Mouse (Mus musculus): ENCODE measurements at regions not wholly inside any gene's neighbourhood (a gene's known extent, or its start where the extent isn't known, plus 50 kb on each side); places are given as distances from the start of the nearest gene placed in this dataset.
A peak's percentile ranks its signal among the peaks of the same experiment; 100 is the strongest.

- no peaks in the 10 kb centered on the region for H3K27me3 ChIP-seq (ENCODE audit: insufficient read depth, low read length)
- no peak overlapping the region for H3K4me3 ChIP-seq (ENCODE audit: low read depth, low read length)
- no peaks in the 10 kb centered on the region for H3K9me3 ChIP-seq (ENCODE audit: low read length)
- no peak overlapping the region for H3K4me2 ChIP-seq (ENCODE audit: low read depth)
- no peaks in the 10 kb centered on the region for H3K4me1 ChIP-seq (ENCODE audit: insufficient read depth)
- ATAC-seq, result no peak
- H3K27ac ChIP-seq (ENCODE audit: low read depth, low read length), result no peak overlapping the region
- no peaks in the 10 kb centered on the region for H3K36me3 ChIP-seq (ENCODE audit: insufficient read depth)
- H3K9ac ChIP-seq, result no peak overlapping the region
- WGBS, result 85% methylated on average over 11 of the region's 11 CpGs
- DNase-seq, result no peak
- no peak for TF ChIP-seq CTCF (IDR thresholded peaks at IDR 0.05; ENCODE audit: low read depth)
Observed at GRCm38 (mm10) chr19:32952928-32953687, 195.8 kb downstream of the Pten start.

DNA sequence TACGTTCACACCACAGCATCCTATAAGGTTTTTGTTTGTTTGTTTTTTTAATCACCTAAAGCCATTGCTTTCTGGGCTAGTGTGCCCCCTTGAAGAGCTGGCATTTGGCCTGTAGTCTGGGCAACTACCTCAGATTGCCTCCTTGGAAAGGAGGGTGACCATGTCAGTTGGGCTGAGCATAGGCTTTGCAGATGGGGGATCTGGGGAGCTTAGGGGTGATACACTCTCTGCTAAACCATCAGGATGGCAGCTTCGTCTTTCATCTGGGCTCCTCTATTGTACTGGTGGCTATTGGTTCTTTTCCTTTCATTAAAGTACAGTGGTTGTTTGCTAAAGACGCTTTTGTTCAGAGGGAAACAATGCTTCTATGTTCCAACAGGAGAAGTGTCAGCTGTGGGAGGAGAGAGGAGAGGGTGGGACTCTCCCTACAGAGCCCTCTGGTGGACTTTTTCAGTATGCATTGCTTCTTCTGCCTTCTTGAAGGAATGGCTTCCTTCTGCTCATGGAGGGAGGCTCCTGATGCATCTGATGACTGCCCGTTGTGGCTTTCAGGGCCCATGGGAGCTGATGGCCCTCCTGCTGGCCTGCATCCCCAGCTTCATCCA, 196.8 kb downstream of the Pten start:
- TF ChIP-seq CTCF (IDR thresholded peaks at IDR 0.05; ENCODE audit: low read depth), result peak; percentile 44
- Histone ChIP-seq H3K9me3 (ENCODE audit: low read length) (no peaks in the 10 kb centered on the region), H3K27me3 (ENCODE audit: insufficient read depth, low read length) (no peaks in the 10 kb centered on the region), H3K4me2 (ENCODE audit: low read depth) (no peak overlapping the region), H3K9ac (no peak overlapping the region), H3K4me1 (ENCODE audit: insufficient read depth) (no peaks in the 10 kb centered on the region), H3K4me3 (ENCODE audit: low read depth, low read length) (no peak overlapping the region), H3K27ac (ENCODE audit: low read depth, low read length) (no peak overlapping the region), H3K36me3 (ENCODE audit: insufficient read depth) (no peaks in the 10 kb centered on the region)
- WGBS, result 40% methylated on average over 4 of the region's 4 CpGs
- ATAC-seq (peak; percentile 43; the same call in 1 of the 2 replicates), DNase-seq (peak; percentile 16)

GRCm38 (mm10) chr19:32954942-32955341, 197.6 kb downstream of the Pten start:
- ATAC-seq (no peak), DNase-seq (no peak)
- no peak overlapping the region for H3K9ac ChIP-seq
- H3K27me3 ChIP-seq (ENCODE audit: insufficient read depth, low read length), result no peaks in the 10 kb centered on the region
- no peaks in the 10 kb centered on the region for H3K4me1 ChIP-seq (ENCODE audit: insufficient read depth)
- TF ChIP-seq CTCF (IDR thresholded peaks at IDR 0.05; ENCODE audit: low read depth), result no peak
- H3K36me3 ChIP-seq (ENCODE audit: insufficient read depth), result no peaks in the 10 kb centered on the region
- WGBS, result 98% methylated on average over 3 of the region's 3 CpGs
- no peak overlapping the region for H3K27ac ChIP-seq (ENCODE audit: low read depth, low read length)
- no peaks in the 10 kb centered on the region for H3K9me3 ChIP-seq (ENCODE audit: low read length)
- no peak overlapping the region for H3K4me2 ChIP-seq (ENCODE audit: low read depth)
- no peak overlapping the region for H3K4me3 ChIP-seq (ENCODE audit: low read depth, low read length)

GRCm38 (mm10) chr19:32956143-32956915, 199.0 kb downstream of the Pten start:
- Histone ChIP-seq H3K36me3 (ENCODE audit: insufficient read depth) (no peaks in the 10 kb centered on the region), H3K4me1 (ENCODE audit: insufficient read depth) (no peaks in the 10 kb centered on the region), H3K9me3 (ENCODE audit: low read length) (no peaks in the 10 kb centered on the region), H3K27ac (ENCODE audit: low read depth, low read length) (no peak overlapping the region), H3K4me3 (ENCODE audit: low read depth, low read length) (no peak overlapping the region), H3K4me2 (ENCODE audit: low read depth) (peak overlapping the region; percentile 27), H3K9ac (no peak overlapping the region), H3K27me3 (ENCODE audit: insufficient read depth, low read length) (no peaks in the 10 kb centered on the region)
- ATAC-seq (no peak), DNase-seq (no peak)
- TF ChIP-seq CTCF (IDR thresholded peaks at IDR 0.05; ENCODE audit: low read depth), result no peak
- WGBS, result 5% methylated on average over 9 of the region's 9 CpGs

GRCm38 (mm10) chr19:32956916-32957558, 199.7 kb downstream of the Pten start:
- Histone ChIP-seq H3K27ac (ENCODE audit: low read depth, low read length) (no peak overlapping the region), H3K9ac (no peak overlapping the region), H3K27me3 (ENCODE audit: insufficient read depth, low read length) (no peaks in the 10 kb centered on the region), H3K36me3 (ENCODE audit: insufficient read depth) (no peaks in the 10 kb centered on the region), H3K4me1 (ENCODE audit: insufficient read depth) (no peaks in the 10 kb centered on the region), H3K4me3 (ENCODE audit: low read depth, low read length) (no peak overlapping the region), H3K9me3 (ENCODE audit: low read length) (no peaks in the 10 kb centered on the region), H3K4me2 (ENCODE audit: low read depth) (peak overlapping the region; percentile 27)
- ATAC-seq (no peak), DNase-seq (no peak)
- no peak for TF ChIP-seq CTCF (IDR thresholded peaks at IDR 0.05; ENCODE audit: low read depth)
- 6% methylated on average over 13 of the region's 13 CpGs for WGBS

DNA sequence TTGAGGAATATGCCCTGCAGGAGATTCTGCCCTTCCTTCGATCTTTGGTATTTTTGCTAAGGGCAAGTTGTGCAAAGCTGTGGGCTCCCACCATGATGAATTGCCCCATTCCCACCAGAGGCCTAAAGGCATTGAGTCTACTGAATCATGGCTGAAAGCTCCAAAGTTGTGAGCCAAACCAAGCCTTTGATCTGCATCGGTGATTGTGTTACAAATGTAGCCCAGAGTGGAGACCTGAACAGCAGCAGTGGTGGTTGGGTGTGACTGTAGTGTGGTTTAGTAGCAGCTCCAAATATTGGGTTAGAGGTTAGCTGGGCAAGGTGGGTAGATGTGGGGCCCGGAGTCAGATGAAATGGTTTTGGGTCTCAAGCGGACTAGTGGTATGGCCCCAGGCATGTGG, 201.0 kb downstream of the Pten start:
- TF ChIP-seq CTCF (IDR thresholded peaks at IDR 0.05; ENCODE audit: low read depth), result no peak
- 98% methylated on average over 4 of the region's 4 CpGs for WGBS
- H3K9me3 ChIP-seq (ENCODE audit: low read length), result no peaks in the 10 kb centered on the region
- H3K36me3 ChIP-seq (ENCODE audit: insufficient read depth), result no peaks in the 10 kb centered on the region
- no peaks in the 10 kb centered on the region for H3K27me3 ChIP-seq (ENCODE audit: insufficient read depth, low read length)
- no peaks in the 10 kb centered on the region for H3K4me1 ChIP-seq (ENCODE audit: insufficient read depth)
- DNase-seq, result no peak
- H3K27ac ChIP-seq (ENCODE audit: low read depth, low read length), result no peak overlapping the region
- ATAC-seq, result no peak
- H3K4me2 ChIP-seq (ENCODE audit: low read depth), result no peak overlapping the region
- no peak overlapping the region for H3K9ac ChIP-seq
- no peak overlapping the region for H3K4me3 ChIP-seq (ENCODE audit: low read depth, low read length)

All from forebrain, postnatal 0 days (tissue).